Mouse (Mus musculus) splenic B cell, adult 2 months (primary cell): ENCODE data around the gene Ccdc102a.

ENCODE experiments used
- DNase-seq: peaks from one replicate; pipeline ENCODE4 v3.0.0-alpha.2; 2011; ENCODE audit warnings: low read depth, low spot score
- H3K27me3 ChIP-seq: 2 replicates; pipeline ENCODE4 v1.6.1; 2012; ENCODE audit warnings: mild to moderate bottlenecking, low read length, moderate library complexity, mixed read lengths; ENCODE audit not compliant: control insufficient read depth, poor library complexity, insufficient read depth, severe bottlenecking
- H3K36me3 ChIP-seq: 2 replicates; pipeline ENCODE4 v1.6.1; 2012; ENCODE audit warnings: mild to moderate bottlenecking, low read length, moderate library complexity, mixed read lengths; ENCODE audit not compliant: control insufficient read depth, poor library complexity, insufficient read depth, severe bottlenecking

Gene Ccdc102a

DNA sequence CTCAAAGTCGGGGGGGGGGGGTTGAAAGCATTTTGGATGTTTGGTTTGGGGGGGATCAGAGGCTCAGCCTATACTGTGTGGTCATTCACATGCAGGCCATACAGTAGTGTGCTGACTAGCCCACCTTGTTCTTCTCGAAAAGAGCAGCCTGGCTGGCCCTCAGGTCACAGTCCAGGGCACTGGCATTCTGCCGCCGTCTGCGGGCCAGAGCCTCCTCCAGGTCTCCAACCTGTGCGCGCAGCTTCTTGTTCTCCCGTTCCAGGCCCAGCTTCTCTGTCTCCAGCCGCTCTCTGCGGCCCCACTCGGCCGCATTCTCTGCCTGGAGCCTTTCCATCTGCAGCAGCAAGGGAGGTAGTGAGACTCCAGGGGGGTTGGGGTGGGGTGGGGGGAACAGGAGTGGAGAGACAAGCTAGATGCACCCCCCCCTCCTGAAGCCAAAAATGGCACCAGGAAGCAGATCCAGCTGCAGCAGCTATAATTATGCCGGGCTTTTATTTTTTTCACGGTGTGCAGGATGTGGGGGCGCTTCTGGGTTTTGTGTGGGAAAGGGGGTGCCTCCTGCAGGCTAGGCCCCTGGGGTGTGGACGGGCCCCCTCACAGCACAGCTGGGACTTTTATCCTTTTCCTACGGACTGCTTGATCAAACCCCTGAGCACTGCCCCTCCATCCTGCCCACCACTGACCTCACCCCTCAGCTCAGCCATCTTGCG, 10.2 kb downstream of the Ccdc102a start:
- H3K27me3 ChIP-seq, result no peaks in the 10 kb centered on the region
- H3K36me3 ChIP-seq, result no peaks in the 10 kb centered on the region
- DNase-seq, result no peak

DNA sequence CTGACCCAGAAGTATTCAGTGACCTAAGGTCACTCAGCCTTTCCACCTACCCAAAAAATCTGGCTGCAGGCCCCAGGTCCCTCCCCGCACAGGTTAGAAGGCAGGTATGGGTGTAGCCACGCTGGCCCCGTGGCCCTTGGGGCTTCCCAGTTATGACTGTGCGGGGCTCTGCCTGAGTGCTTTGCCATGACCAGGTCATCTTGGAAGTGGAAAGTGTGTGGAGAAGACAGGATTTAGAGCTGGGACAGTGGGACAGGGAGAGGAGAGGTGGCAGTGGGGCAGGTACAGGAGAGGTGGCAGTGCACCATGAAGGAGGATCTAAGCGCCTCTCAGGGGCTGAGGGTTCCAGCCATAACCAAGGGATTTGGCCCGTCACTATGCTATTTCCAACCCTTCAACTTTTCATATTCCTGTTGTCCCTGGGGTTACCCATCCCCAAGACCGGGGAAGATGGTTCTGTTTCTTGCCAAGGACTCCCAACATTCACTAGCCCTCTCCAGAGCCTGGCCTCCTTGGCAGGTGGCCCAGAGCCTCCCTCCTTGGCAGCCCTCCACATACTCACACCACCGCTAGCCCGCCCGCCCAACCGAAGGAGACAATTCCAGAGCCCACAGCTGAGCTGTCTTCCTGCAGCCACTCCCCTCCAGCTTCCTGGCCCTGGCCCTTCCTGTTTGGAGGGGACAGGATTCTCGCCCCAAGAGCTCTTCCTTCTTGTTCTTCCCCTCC, 13.3 kb downstream of the Ccdc102a start:
- no peaks in the 10 kb centered on the region for H3K27me3 ChIP-seq
- no peak for DNase-seq
- no peaks in the 10 kb centered on the region for H3K36me3 ChIP-seq

GRCm38 (mm10) chr8:94903709-94904108, 14.2 kb downstream of the Ccdc102a start:
- H3K36me3 ChIP-seq, result no peaks in the 10 kb centered on the region
- DNase-seq, result no peak
- no peaks in the 10 kb centered on the region for H3K27me3 ChIP-seq

- no peaks in the 10 kb centered on the region for H3K27me3 ChIP-seq
- no peak for DNase-seq
- no peaks in the 10 kb centered on the region for H3K36me3 ChIP-seq
Observed at GRCm38 (mm10) chr8:94901031-94901430, 16.9 kb downstream of the Ccdc102a start.

DNA sequence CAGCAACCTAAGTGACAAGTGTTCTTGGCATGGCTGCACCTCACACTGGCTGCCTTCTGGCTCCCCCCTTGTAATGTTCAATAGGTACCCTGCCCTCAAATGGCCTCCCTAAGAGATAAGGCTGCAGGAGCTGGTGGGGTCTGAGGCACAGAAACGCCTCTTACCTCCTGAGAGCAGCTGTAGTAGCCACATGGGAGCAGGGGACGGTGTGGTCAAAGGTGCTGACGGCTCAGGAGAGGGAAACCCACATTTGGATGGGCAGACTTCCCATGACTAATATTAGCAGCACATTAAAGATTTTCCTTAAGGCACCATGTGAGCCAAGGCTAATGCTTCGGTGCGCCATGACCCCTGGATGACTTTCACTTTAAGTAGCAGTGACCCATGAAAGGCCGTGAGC, 17.3 kb downstream of the Ccdc102a start:
- DNase-seq, result no peak
- Histone ChIP-seq H3K36me3 (no peaks in the 10 kb centered on the region), H3K27me3 (no peaks in the 10 kb centered on the region)

GRCm38 (mm10) chr8:94899262-94899661, 18.6 kb downstream of the Ccdc102a start:
- no peaks in the 10 kb centered on the region for H3K36me3 ChIP-seq
- DNase-seq, result no peak

GRCm38 (mm10) chr8:94892917-94893316, 25.0 kb downstream of the Ccdc102a start:
- no peaks in the 10 kb centered on the region for H3K36me3 ChIP-seq
- no peak for DNase-seq
- no peaks in the 10 kb centered on the region for H3K27me3 ChIP-seq

More at GRCm38 (mm10) chr8:94899262-94899661, 18.6 kb downstream of the Ccdc102a start:
- no peaks in the 10 kb centered on the region for H3K27me3 ChIP-seq

GRCm38 (mm10) chr8:94888383-94889036, 29.4 kb downstream of the Ccdc102a start:
- Histone ChIP-seq H3K27me3 (no peaks in the 10 kb centered on the region), H3K36me3 (no peaks in the 10 kb centered on the region)
- DNase-seq, result no peak

DNA sequence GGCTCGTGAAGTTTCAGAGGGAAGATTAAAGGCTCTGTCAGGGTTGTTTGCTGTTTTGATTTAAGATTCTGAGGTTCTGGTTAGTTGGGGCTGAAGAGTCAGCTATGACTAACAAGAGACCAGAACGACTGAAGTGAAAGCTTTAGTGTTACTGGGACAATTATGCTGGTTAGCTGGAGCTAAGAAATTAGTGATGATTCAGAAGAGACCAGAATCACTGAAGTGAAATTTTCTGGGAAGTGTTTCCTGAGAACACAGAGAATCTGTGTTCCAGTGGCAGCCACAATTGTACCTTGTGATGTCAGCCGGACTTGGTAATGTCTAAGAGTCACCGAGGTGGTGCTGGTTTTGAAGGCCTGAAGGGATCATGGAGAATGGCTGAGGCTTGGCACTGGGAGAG, 37.2 kb downstream of the Ccdc102a start:
- no peak for DNase-seq
- H3K36me3 ChIP-seq, result no peaks in the 10 kb centered on the region
- no peaks in the 10 kb centered on the region for H3K27me3 ChIP-seq

DNA sequence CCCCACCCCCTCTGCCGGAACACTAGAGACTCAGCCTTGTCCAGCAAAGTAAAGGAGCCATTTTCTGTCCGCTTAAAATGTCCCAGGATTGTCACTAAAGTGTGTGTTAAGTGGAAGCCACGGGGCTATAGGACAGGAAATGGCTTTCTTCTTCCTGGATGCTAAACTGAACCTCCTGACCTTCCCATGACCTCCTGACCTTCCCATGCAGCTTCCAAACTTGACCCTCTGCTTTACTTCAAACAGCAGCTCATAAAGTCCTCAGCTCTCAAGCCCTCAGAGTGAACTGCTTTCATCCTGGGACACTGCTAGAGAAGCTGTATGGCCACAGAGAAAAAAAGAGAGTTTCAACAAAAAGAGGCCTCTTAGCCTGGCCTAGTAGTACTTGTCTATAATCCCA, 41.1 kb downstream of the Ccdc102a start:
- H3K36me3 ChIP-seq, result no peaks in the 10 kb centered on the region
- DNase-seq, result peak; percentile 12
- no peaks in the 10 kb centered on the region for H3K27me3 ChIP-seq

DNA sequence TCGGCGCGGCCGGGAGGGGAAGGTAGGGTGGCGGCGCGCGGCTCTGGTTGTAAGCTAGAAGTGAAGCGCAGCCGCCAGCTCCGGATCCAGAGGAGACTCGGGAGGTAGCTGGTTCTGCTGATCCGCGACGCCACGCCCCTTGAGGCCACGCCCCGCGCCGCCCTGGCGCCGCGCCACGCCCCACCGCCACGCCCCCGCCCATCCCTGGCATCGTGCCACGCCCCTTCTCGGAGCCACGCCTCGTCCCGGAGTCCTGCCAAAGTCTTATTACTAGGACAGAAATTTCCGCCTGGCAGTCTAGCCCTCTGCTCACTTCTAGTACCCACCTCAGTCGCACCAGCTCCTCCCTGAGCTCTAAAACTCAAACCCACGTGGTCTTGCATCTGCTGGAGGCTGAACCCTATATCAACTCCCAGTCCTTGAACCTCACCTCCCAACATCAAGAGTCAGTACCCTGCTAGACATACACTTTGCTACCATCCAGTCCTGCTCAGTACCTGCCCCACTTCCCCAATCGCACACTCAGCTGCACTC, 41.6 kb downstream of the Ccdc102a start, which contains the start of gene Dok4:
Gene Dok4 (minus strand): TSS at position 134 of the 534 bp plus-strand sequence.
- Histone ChIP-seq H3K27me3 (no peaks in the 10 kb centered on the region), H3K36me3 (no peaks in the 10 kb centered on the region)
- DNase-seq, result peak; percentile 85

- Histone ChIP-seq H3K36me3 (no peaks in the 10 kb centered on the region), H3K27me3 (no peaks in the 10 kb centered on the region)
- peak; percentile 9 for DNase-seq
Observed at GRCm38 (mm10) chr8:94875871-94876150, 42.1 kb downstream of the Ccdc102a start.

GRCm38 (mm10) chr8:94875096-94875870, 42.6 kb downstream of the Ccdc102a start:
- no peaks in the 10 kb centered on the region for H3K36me3 ChIP-seq
- no peaks in the 10 kb centered on the region for H3K27me3 ChIP-seq
- no peak for DNase-seq

GRCm38 (mm10) chr8:94874358-94874757, 43.5 kb downstream of the Ccdc102a start:
- peak; percentile 82 for DNase-seq
- H3K27me3 ChIP-seq, result no peaks in the 10 kb centered on the region
- H3K36me3 ChIP-seq, result no peaks in the 10 kb centered on the region
